Mouse (Mus musculus): ENCODE results near the gene 4933434E20Rik. TPM values are rescaled to one million over a fixed set of nuclear protein-coding genes. Genes with fewer than 3 reads are reported as not detected.

Gene 4933434E20Rik
- polyA plus RNA-seq, 1 experiment from 2014 or later, result 109 TPM

- DNase-seq (ENCODE audit: low spot score) (no peak), ATAC-seq (ENCODE audit: low FRiP score, low TSS enrichment) (no peak)
- no peak within 1 kb of the TSS for H3K27ac ChIP-seq (replicated peaks)
- no peaks in the 10 kb centered on the region for H3K27me3 ChIP-seq (ENCODE audit: control insufficient read depth, insufficient read depth, low read length)
- no peak within 1 kb of the TSS for H3K4me2 ChIP-seq (replicated peaks; ENCODE audit: low read depth)
- H3K36me3 ChIP-seq (ENCODE audit: control insufficient read depth, insufficient read depth, low read length), result no peaks in the 10 kb centered on the region
- H3K4me1 ChIP-seq (replicated peaks; ENCODE audit: control insufficient read depth, insufficient read depth), result no peaks in the 10 kb centered on the region
- no peak within 1 kb of the TSS for H3K9ac ChIP-seq (ENCODE audit: low read length)
- H3K4me3 ChIP-seq (ENCODE audit: low read depth, low read length), result no peak within 1 kb of the TSS
- TF ChIP-seq CTCF (IDR thresholded peaks at IDR 0.05; ENCODE audit: low read depth) (no peak), EP300 (optimal IDR thresholded peaks at IDR 0.05) (no peak)
- no peaks in the 10 kb centered on the region for H3K9me3 ChIP-seq (ENCODE audit: control insufficient read depth, low read length)
- WGBS, result 83% methylated on average over 13 of the region's 13 CpGs
Measured at GRCm38 (mm10) chr3:90103938-90104337, 52.5 kb downstream of the 4933434E20Rik start, which contains the start of gene Nup210l. TSS of gene Nup210l (plus strand) at chr3:90104132.

- no peaks in the 10 kb centered on the region for H3K9me3 ChIP-seq (ENCODE audit: control insufficient read depth, low read length)
- no peaks in the 10 kb centered on the region for H3K36me3 ChIP-seq (ENCODE audit: control insufficient read depth, insufficient read depth, low read length)
- DNase-seq (ENCODE audit: low spot score) (no peak), ATAC-seq (ENCODE audit: low FRiP score, low TSS enrichment) (no peak)
- no peak overlapping the region for H3K4me2 ChIP-seq (replicated peaks; ENCODE audit: low read depth)
- H3K9ac ChIP-seq (ENCODE audit: low read length), result no peak overlapping the region
- no peak overlapping the region for H3K27ac ChIP-seq (replicated peaks)
- H3K4me3 ChIP-seq (ENCODE audit: low read depth, low read length), result no peak overlapping the region
- no peaks in the 10 kb centered on the region for H3K27me3 ChIP-seq (ENCODE audit: control insufficient read depth, insufficient read depth, low read length)
- 80% methylated on average over 2 of the region's 2 CpGs for WGBS
- H3K4me1 ChIP-seq (replicated peaks; ENCODE audit: control insufficient read depth, insufficient read depth), result no peaks in the 10 kb centered on the region
- TF ChIP-seq EP300 (optimal IDR thresholded peaks at IDR 0.05) (no peak), CTCF (IDR thresholded peaks at IDR 0.05; ENCODE audit: low read depth) (no peak)
Measured at GRCm38 (mm10) chr3:90111706-90112105, 60.3 kb downstream of the 4933434E20Rik start.

DNA sequence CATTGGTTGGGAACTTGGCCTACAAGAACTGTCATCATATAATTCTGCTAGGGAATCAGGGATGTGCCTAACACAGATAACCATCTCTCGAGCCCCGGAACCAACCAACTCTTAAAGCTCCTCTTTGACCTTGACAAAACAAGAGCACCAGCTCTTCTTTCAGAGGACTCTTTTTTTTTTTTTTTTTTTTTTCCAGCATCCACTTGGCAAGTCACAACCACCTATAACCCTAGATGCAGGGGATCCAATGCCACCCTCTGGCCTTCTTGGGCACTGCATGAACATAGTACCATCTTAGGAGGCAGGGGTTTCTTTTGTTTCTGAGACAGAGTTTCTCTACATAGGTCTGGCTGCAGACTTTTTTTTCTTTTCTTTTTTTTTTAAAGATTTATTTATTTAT, 62.9 kb downstream of the 4933434E20Rik start:
- Histone ChIP-seq H3K36me3 (ENCODE audit: control insufficient read depth, insufficient read depth, low read length) (no peaks in the 10 kb centered on the region), H3K27me3 (ENCODE audit: control insufficient read depth, insufficient read depth, low read length) (no peaks in the 10 kb centered on the region), H3K4me3 (ENCODE audit: low read depth, low read length) (no peak overlapping the region), H3K9ac (ENCODE audit: low read length) (no peak overlapping the region), H3K27ac (replicated peaks) (no peak overlapping the region), H3K4me2 (replicated peaks; ENCODE audit: low read depth) (no peak overlapping the region), H3K4me1 (replicated peaks; ENCODE audit: control insufficient read depth, insufficient read depth) (no peaks in the 10 kb centered on the region), H3K9me3 (ENCODE audit: control insufficient read depth, low read length) (no peaks in the 10 kb centered on the region)
- ATAC-seq (ENCODE audit: low FRiP score, low TSS enrichment) (no peak), DNase-seq (ENCODE audit: low spot score) (no peak)
- 84% methylated on average over 2 of the region's 2 CpGs for WGBS
- TF ChIP-seq CTCF (IDR thresholded peaks at IDR 0.05; ENCODE audit: low read depth) (peak; percentile 48; the same call in 1 of the 2 replicates), EP300 (optimal IDR thresholded peaks at IDR 0.05) (no peak)

- DNase-seq (ENCODE audit: low spot score), result no peak
- Histone ChIP-seq H3K9ac (ENCODE audit: low read length) (no peak overlapping the region), H3K27me3 (ENCODE audit: control insufficient read depth, insufficient read depth, low read length) (no peaks in the 10 kb centered on the region), H3K4me1 (replicated peaks; ENCODE audit: control insufficient read depth, insufficient read depth) (no peaks in the 10 kb centered on the region), H3K36me3 (ENCODE audit: control insufficient read depth, insufficient read depth, low read length) (no peaks in the 10 kb centered on the region), H3K4me3 (ENCODE audit: low read depth, low read length) (no peak overlapping the region), H3K9me3 (ENCODE audit: control insufficient read depth, low read length) (no peaks in the 10 kb centered on the region), H3K27ac (replicated peaks) (no peak overlapping the region), H3K4me2 (replicated peaks; ENCODE audit: low read depth) (no peak overlapping the region)
- no peak for TF ChIP-seq EP300 (optimal IDR thresholded peaks at IDR 0.05)
- no peak for TF ChIP-seq CTCF (IDR thresholded peaks at IDR 0.05; ENCODE audit: low read depth)
- ATAC-seq (ENCODE audit: low FRiP score, low TSS enrichment), result peak; percentile 68; the same call in 1 of the 2 replicates
- WGBS, result 49% methylated on average over 3 of the region's 3 CpGs
Measured at GRCm38 (mm10) chr3:90115526-90115925, 64.1 kb downstream of the 4933434E20Rik start.

MicroRNAs encoded within 50 kb of the gene (microRNA counts, 519-probe panel; counts per million panel counts)
- microRNA mmu-miR-190b, result 4,826 counts per million, percentile 51 among the panel's probes with 10 or more counts

Small RNA genes lying within 50 kb of the gene (microRNA-seq; reads per million reads assigned to microRNA genes)
- gene Mir190b (6.8 reads per million, percentile 11 among the genes with 10 or more reads in this experiment), gene Mir7669 (not detected)

Other genes with a start within 250 kb of the 4933434E20Rik start
- 1.4 and 1.5 TPM in 2 replicates for gene She, start 220.3 kb upstream of the 4933434E20Rik start, polyA plus RNA-seq (2015; fragmentation: Nextera tagmentation; extraction: Ambion mirVana)
- gene Il6ra, start 138.4 kb upstream of the 4933434E20Rik start, polyA plus RNA-seq (2015; fragmentation: Nextera tagmentation; extraction: Ambion mirVana), result 4.3 and 4.5 TPM in 2 replicates
- 4.2 and 5.0 TPM in 2 replicates for gene Atp8b2, start 88.1 kb upstream of the 4933434E20Rik start, polyA plus RNA-seq (2015; fragmentation: Nextera tagmentation; extraction: Ambion mirVana)
- 73.6 and 77.7 TPM in 2 replicates for gene Hax1, start 52.9 kb upstream of the 4933434E20Rik start, polyA plus RNA-seq (2015; fragmentation: Nextera tagmentation; extraction: Ambion mirVana)
- 75.2 and 80.4 TPM in 2 replicates for gene Ubap2l, start 992 bp downstream of the 4933434E20Rik start, polyA plus RNA-seq (2015; fragmentation: Nextera tagmentation; extraction: Ambion mirVana)
- gene Tpm3, start 21.0 kb downstream of the 4933434E20Rik start, polyA plus RNA-seq (2015; fragmentation: Nextera tagmentation; extraction: Ambion mirVana), result 327 TPM in 2 replicates
- gene Nup210l, start 52.5 kb downstream of the 4933434E20Rik start, polyA plus RNA-seq (2015; fragmentation: Nextera tagmentation; extraction: Ambion mirVana), result 0.05 and 0.06 TPM in 2 replicates
- 1,661 and 1,706 TPM in 2 replicates for gene Rps27, start 162.0 kb downstream of the 4933434E20Rik start, polyA plus RNA-seq (2015; fragmentation: Nextera tagmentation; extraction: Ambion mirVana)
- 17.8 and 18.2 TPM in 2 replicates for gene Rab13, start 162.1 kb downstream of the 4933434E20Rik start, polyA plus RNA-seq (2015; fragmentation: Nextera tagmentation; extraction: Ambion mirVana)
- 131 TPM in 2 replicates for gene Jtb, start 180.0 kb downstream of the 4933434E20Rik start, polyA plus RNA-seq (2015; fragmentation: Nextera tagmentation; extraction: Ambion mirVana)
- gene Creb3l4, start 191.9 kb downstream of the 4933434E20Rik start, polyA plus RNA-seq (2015; fragmentation: Nextera tagmentation; extraction: Ambion mirVana), result 41.9 TPM in 2 replicates
- 95.4 and 102 TPM in 2 replicates for gene Slc39a1, start 196.5 kb downstream of the 4933434E20Rik start, polyA plus RNA-seq (2015; fragmentation: Nextera tagmentation; extraction: Ambion mirVana)
- 8.9 and 11.8 TPM in 2 replicates for gene Crtc2, start 202.5 kb downstream of the 4933434E20Rik start, polyA plus RNA-seq (2015; fragmentation: Nextera tagmentation; extraction: Ambion mirVana)
- 0.95 and 1.1 TPM in 2 replicates for gene Dennd4b, start 213.5 kb downstream of the 4933434E20Rik start, polyA plus RNA-seq (2015; fragmentation: Nextera tagmentation; extraction: Ambion mirVana)
- 4.0 and 4.8 TPM in 2 replicates for gene Gatad2b, start 241.5 kb downstream of the 4933434E20Rik start, polyA plus RNA-seq (2015; fragmentation: Nextera tagmentation; extraction: Ambion mirVana)